Mouse (Mus musculus) hindbrain, embryonic 11.5 days (tissue): ENCODE measurements around the gene Pik3cd. TPM values are rescaled to one million over a fixed set of nuclear protein-coding genes. Genes with fewer than 3 reads are reported as not detected.
A peak's percentile ranks its signal among the peaks of the same experiment; 100 is the strongest.

Experiments used
- ATAC-seq: fragments of 200-750 bp; cut with Nextera tagmentation; 2 replicates; pipeline ENCODE4 v1.8.0; 2017; ENCODE audit warnings: mild to moderate bottlenecking, moderate TSS enrichment, moderate library complexity; ENCODE audit not compliant: low FRiP score
- DNase-seq: peaks from one replicate; pipeline ENCODE4 v3.0.0-alpha.2; 2015; ENCODE audit warnings: low spot score
- H3K27ac ChIP-seq: fragments of 300-500 bp; sonication (generic); 2 replicates; pipeline ENCODE4 v1.5.1; 2014; ENCODE audit warnings: mild to moderate bottlenecking, low read depth, low read length
- H3K27me3 ChIP-seq: fragments of 300-500 bp; sonication (generic); 2 replicates; pipeline ENCODE4 v1.6.1; 2014; ENCODE audit warnings: mild to moderate bottlenecking, low read length, moderate library complexity, mixed read lengths; ENCODE audit not compliant: control insufficient read depth, insufficient read depth
- H3K36me3 ChIP-seq: fragments of 300-500 bp; sonication (generic); 2 replicates; pipeline ENCODE4 v1.6.1; 2014; ENCODE audit warnings: mild to moderate bottlenecking, low read length, moderate library complexity, mixed read lengths; ENCODE audit not compliant: control insufficient read depth, insufficient read depth
- H3K4me1 ChIP-seq: fragments of 300-500 bp; sonication (generic); replicated peaks from 2 replicates; pipeline ENCODE4 v1.6.1; 2014; ENCODE audit warnings: low read length, mixed read lengths; ENCODE audit not compliant: control insufficient read depth, insufficient read depth
- H3K4me2 ChIP-seq: fragments of 300-500 bp; sonication (generic); replicated peaks from 2 replicates; pipeline ENCODE4 v1.6.1; 2014; ENCODE audit warnings: mild to moderate bottlenecking, low read depth, low read length
- H3K4me3 ChIP-seq: fragments of 300-500 bp; sonication (generic); 2 replicates; pipeline ENCODE4 v1.5.1; 2014; ENCODE audit warnings: low read depth, low read length
- H3K9ac ChIP-seq: fragments of 300-500 bp; sonication (generic); 2 replicates; pipeline ENCODE4 v1.6.1; 2014; ENCODE audit warnings: low read depth, low read length
- H3K9me3 ChIP-seq: fragments of 300-500 bp; sonication (generic); 2 replicates; pipeline ENCODE4 v1.6.1; 2016; ENCODE audit warnings: low read length; ENCODE audit not compliant: control insufficient read depth
- WGBS: fragments of 180-500 bp; shearing (Covaris S2); extraction: QIAGEN DNeasy Blood & Tissue Kit; methylation state at CpG from one replicate; pipeline ENCODE4 v1.1.7; 2014; 5-methylcytosine and 5-hydroxymethylcytosine counted together
- polyA plus RNA-seq: library from polyadenylated mRNA; unstranded; fragments of >200 nt; fragmentation: Nextera tagmentation; extraction: Ambion mirVana; gene quantifications from 2 replicates; pipeline ENCODE4 v1.2.1, GENCODE M21; 2014

The Pik3cd gene
- polyA plus RNA-seq, 1 experiment from 2014 or later = 10.1 TPM

DNA sequence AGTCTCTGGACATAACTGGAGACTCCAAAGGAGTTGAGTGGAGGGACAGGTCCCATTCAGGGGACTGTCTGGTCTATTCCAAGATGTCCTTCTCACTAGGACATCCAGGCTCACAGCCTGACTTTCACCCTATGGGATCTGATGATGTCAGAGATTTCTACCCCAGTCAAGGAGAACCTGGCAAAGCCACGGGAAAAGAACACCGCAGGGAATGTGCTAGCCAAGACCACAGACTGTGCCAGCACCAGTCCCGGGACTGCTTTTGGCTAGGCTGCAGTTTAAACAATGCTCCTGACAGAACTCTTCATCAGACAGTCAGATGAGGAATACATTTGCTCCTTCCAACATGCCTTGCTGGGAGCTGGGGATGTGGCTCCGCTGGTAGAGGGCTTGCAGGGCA lies 2.4 kb downstream of the Pik3cd start:
- Histone ChIP-seq H3K27ac (no peak overlapping the region), H3K9me3 (no peaks in the 10 kb centered on the region), H3K27me3 (peaks cover 15% of the 10 kb centered on the region), H3K36me3 (no peaks in the 10 kb centered on the region), H3K4me1 (no peaks in the 10 kb centered on the region), H3K4me2 (no peak overlapping the region), H3K9ac (no peak overlapping the region), H3K4me3 (no peak overlapping the region)
- 80% methylated on average over 4 of the region's 4 CpGs for WGBS
- ATAC-seq = no peak
- DNase-seq = no peak

DNA sequence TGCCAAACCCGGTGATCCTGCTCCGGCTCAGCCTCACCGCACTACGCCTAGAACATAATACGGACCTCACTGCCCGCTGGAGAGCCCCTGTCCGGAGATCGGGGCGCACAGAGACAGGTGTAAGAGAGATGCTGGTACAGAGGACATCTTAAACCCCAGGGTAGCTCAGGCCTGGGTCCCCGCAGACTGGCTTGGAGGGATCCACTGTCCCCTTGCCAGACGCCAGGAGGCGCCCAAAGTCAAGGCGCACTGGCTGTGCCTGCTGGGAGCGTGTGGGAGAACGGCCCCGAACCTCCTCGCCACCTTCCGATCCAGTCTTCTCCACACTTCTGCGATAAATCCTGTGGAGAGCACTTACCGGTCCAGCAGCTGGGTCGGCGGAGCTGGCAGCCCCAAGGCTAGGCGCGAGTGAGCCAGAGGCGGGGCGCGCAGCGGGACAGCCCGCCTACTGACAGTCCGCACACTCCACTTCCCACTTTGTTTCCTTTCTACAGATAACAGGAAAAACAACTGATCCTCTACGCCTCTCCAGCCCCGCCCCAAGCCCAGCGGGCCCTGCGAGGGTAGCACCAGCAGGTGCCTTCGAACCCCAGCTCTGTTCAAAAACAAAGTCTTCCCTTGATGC lies 4.1 kb downstream of the Pik3cd start:
- Histone ChIP-seq H3K4me3 (peak overlapping the region; percentile 36), H3K4me1 (no peaks in the 10 kb centered on the region), H3K27ac (no peak overlapping the region), H3K4me2 (peak overlapping the region; percentile 64), H3K27me3 (peaks cover 15% of the 10 kb centered on the region), H3K36me3 (no peaks in the 10 kb centered on the region), H3K9me3 (no peaks in the 10 kb centered on the region), H3K9ac (peak overlapping the region; percentile 55)
- peak; percentile 75 for ATAC-seq
- peak; percentile 76 for DNase-seq
- WGBS = 1% methylated on average over 35 of the region's 35 CpGs

DNA sequence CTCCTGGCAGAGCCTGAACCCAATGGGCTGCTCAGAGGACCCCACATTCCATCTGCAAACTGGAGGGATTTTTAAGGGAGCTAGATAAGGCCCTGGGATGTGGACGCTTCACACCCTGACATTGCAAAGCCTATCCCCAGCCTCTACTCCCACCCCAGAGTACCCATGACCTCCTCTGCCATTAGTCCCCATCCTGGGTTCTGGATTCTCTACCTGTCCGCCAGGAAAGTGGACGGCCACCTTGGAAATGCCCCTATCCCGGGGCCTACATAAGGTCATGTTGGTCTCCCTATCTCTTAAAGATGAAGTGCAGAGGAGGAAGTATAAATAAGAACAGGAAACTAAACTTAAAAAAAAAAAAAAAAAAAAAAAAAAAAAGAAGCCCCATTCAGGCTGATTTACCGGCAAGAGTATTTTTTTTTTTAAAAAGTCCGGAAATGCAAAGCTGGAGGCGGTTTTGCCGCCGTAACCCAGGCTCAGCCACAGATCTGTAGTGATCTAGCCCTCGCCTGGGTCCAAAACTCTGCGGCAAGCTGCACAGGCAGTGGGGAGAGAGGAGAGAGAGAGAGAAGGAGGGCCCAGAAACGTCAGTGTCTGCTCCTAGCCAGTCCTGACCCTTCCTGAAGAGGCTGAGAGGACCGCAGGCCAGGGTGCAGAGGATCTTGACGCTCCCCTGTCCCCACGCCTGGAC lies 4.7 kb downstream of the Pik3cd start:
- no peak overlapping the region for H3K27ac ChIP-seq

GRCm38 (mm10) chr4:149696189-149696971 lies 6.0 kb downstream of the Pik3cd start:
- ATAC-seq (no peak), DNase-seq (no peak)
- Histone ChIP-seq H3K27ac (no peak overlapping the region), H3K9me3 (no peaks in the 10 kb centered on the region), H3K4me1 (no peaks in the 10 kb centered on the region), H3K9ac (no peak overlapping the region), H3K4me3 (no peak overlapping the region), H3K27me3 (peaks cover 15% of the 10 kb centered on the region), H3K36me3 (no peaks in the 10 kb centered on the region), H3K4me2 (no peak overlapping the region)
- WGBS = 32% methylated on average over 16 of the region's 16 CpGs

More for the DNA sequence above, 4.7 kb downstream of the Pik3cd start:
- H3K4me3 ChIP-seq = peak overlapping the region; percentile 36
- 20% methylated on average over 15 of the region's 15 CpGs for whole genome bisulfite sequencing
- DNase-seq (no peak), ATAC-seq (peak; percentile 27; the same call in 1 of the 2 replicates)
- peak overlapping the region; percentile 55; the same call in 1 of the 2 replicates for H3K9ac ChIP-seq
- no peaks in the 10 kb centered on the region for H3K4me1 ChIP-seq
- H3K36me3 ChIP-seq = no peaks in the 10 kb centered on the region
- H3K9me3 ChIP-seq = no peaks in the 10 kb centered on the region
- peaks cover 15% of the 10 kb centered on the region for H3K27me3 ChIP-seq
- H3K4me2 ChIP-seq = peak overlapping the region; percentile 64

DNA sequence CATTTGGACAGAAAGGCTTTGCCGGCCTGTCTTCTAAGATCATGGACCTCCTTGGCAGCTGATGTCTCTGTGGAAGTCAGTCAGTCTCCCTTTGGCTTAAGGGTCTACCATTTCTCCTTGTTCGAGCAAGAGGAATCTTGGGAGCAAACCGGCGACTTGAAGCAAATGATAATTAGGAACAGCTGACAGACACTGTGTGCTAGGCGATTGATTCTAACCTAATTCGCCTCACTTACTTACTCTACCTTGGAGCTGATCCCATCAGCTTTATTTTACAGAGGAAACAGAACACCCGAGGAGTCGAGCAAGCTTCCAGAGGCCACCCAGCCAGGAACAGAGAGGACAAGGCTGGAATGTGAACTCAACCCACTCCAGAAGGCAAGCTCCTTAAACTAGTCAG lies 11.0 kb downstream of the Pik3cd start:
- no peak for DNase-seq
- Histone ChIP-seq H3K4me3 (no peak overlapping the region), H3K4me1 (no peaks in the 10 kb centered on the region), H3K27ac (no peak overlapping the region), H3K9me3 (no peaks in the 10 kb centered on the region), H3K4me2 (no peak overlapping the region), H3K36me3 (no peaks in the 10 kb centered on the region), H3K27me3 (peaks cover 3% of the 10 kb centered on the region; the same call in 1 of the 2 replicates), H3K9ac (no peak overlapping the region)
- no peak for ATAC-seq
- WGBS = 77% methylated on average over 8 of the region's 8 CpGs

- Histone ChIP-seq H3K4me2 (no peak overlapping the region), H3K9ac (no peak overlapping the region), H3K4me1 (no peaks in the 10 kb centered on the region), H3K4me3 (no peak overlapping the region), H3K9me3 (no peaks in the 10 kb centered on the region), H3K27ac (no peak overlapping the region), H3K36me3 (no peaks in the 10 kb centered on the region), H3K27me3 (no peaks in the 10 kb centered on the region)
- 88% methylated on average over 8 of the region's 8 CpGs for WGBS
- no peak for ATAC-seq
- no peak for DNase-seq
These were observed 11.5 kb downstream of the Pik3cd start for GRCm38 (mm10) chr4:149690828-149691280.

GRCm38 (mm10) chr4:149689822-149690700 lies 12.3 kb downstream of the Pik3cd start:
- no peak overlapping the region for H3K9ac ChIP-seq
- H3K4me1 ChIP-seq = no peaks in the 10 kb centered on the region
- H3K27me3 ChIP-seq = no peaks in the 10 kb centered on the region
- H3K4me2 ChIP-seq = no peak overlapping the region
- 86% methylated on average over 12 of the region's 12 CpGs for WGBS
- no peaks in the 10 kb centered on the region for H3K36me3 ChIP-seq
- ATAC-seq (no peak), DNase-seq (no peak)
- no peak overlapping the region for H3K27ac ChIP-seq
- H3K4me3 ChIP-seq = no peak overlapping the region
- no peaks in the 10 kb centered on the region for H3K9me3 ChIP-seq

DNA sequence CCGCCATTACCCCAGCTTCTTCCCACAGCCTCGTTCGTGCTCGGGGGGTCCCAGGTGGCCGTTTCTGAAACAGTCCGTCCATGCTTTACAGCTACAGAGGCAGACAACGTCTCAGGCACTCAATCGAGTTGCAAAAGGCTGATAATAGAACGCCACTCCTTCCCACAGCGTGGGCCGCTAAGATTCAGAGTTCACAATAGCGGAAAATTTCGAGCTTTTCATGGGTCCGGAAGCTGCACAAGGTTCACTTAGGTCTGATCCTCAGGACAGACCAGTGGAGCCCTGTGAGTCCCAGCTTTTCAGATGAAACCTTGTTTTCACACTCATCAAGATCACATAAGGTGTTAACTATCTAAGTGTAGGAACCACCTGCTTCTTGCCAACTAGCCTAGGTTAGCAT lies 13.5 kb downstream of the Pik3cd start:
- WGBS = 76% methylated on average over 14 of the region's 14 CpGs
- Histone ChIP-seq H3K27ac (no peak overlapping the region), H3K9ac (no peak overlapping the region), H3K9me3 (no peaks in the 10 kb centered on the region), H3K4me1 (no peaks in the 10 kb centered on the region), H3K4me3 (no peak overlapping the region), H3K36me3 (no peaks in the 10 kb centered on the region), H3K4me2 (no peak overlapping the region), H3K27me3 (no peaks in the 10 kb centered on the region)
- DNase-seq (no peak), ATAC-seq (no peak)
